Mouse (Mus musculus) ES-CJ7 (cell line): ENCODE results near the gene B4galnt1.

ENCODE experiments used
- DNase-seq: peaks from one replicate; pipeline ENCODE4 v3.0.0; 2011; ENCODE audit warnings: low read depth, low spot score

B4galnt1 gene

DNA sequence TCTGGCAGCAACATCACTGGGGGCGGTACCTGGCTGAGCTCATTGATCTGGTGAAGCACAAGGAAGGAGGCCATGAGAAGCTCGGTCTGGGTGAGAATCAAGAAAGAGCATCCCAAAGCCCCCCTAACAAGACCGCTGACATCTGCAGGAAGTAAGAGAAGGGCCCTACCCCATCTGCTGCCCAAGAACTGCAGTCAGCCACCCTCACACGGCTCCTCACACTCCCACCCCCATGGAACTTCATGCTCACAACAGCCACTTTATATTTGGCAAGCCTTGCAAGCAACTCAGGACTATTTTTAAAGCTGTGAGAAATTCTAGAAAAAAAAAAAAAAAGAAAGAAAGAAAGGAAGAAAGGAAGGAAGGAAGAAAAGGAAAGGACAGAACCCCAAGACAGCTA lies 43.9 kb downstream of the B4galnt1 start:
- DNase-seq = no peak

DNA sequence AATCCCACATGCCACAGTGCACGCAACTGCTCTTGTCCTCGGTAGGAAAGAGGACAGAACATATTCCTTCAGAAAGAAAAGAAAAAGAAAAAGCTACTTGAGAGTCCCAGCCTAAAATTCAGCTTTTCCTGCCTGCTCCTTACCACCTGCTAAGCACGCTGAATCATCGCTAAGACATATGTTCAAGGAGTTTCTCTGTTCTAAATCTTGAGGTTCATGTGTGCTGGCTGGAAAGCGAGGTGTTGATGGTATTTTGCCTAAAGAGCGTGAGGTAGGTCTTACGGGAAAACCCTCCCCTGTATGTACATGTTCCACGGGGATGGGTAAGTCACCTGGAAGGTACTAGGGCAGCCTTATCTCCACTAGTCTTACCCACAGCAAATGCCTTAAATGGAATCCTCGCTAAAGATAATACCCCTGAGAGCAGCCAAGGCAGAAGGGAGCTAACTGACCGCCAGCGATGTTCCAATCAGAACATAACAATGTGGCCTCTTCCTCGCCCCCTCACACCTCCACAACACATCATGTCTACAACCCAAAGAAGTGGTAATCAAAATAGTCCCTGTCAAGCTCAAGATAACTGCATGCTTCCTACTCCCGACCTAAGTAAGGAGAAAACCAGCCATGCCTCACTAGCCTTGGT lies 45.0 kb downstream of the B4galnt1 start:
- no peak for DNase-seq

GRCm38 (mm10) chr10:127210961-127211405 lies 46.0 kb downstream of the B4galnt1 start:
- DNase-seq = no peak

DNA sequence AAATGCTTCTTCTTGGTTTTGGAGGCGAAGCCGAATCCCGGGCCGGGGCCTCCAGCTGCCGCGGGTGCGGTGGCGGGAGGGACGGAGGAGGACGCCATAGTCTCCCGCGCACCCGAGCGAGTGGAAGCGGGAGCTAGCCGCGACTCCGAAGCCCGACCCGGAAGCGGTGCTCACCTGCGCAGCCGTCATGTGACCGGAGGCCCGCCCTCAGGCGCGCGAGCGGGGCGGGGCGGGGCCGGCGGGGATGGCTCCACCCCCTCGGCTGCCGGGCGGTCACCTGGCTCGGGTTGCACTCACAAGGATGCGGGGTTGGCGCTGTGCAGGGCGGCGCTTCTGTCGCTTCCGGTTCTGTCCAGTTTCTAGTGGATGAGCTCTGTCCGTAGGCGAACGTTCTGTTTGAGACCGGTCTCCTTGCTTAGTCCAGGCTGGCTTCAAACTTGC lies 46.4 kb downstream of the B4galnt1 start, which contains the start of gene Pip4k2c:
Gene Pip4k2c (minus strand): TSS at position 172 of the 441 bp plus-strand sequence.
- DNase-seq = peak; percentile 94

DNA sequence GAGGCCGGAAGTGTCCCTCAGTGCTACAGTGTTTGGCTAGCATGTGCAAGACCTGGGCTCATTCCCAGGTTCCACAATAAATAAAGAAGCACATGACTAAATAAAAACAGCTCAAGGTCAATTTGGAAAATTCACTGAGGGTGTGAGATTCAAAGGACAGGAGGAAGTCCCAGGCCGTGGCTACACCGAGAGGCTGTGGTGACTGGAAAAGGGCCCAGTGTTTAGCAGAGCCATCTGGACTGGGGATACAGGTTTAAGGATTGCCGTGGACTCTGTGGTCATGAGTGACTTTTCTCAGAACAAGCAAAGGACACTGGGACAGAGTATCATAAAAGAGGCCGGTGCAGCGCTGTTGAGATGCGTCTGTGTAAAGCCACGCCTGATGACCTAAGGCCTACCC lies 48.2 kb downstream of the B4galnt1 start:
- no peak for DNase-seq

DNA sequence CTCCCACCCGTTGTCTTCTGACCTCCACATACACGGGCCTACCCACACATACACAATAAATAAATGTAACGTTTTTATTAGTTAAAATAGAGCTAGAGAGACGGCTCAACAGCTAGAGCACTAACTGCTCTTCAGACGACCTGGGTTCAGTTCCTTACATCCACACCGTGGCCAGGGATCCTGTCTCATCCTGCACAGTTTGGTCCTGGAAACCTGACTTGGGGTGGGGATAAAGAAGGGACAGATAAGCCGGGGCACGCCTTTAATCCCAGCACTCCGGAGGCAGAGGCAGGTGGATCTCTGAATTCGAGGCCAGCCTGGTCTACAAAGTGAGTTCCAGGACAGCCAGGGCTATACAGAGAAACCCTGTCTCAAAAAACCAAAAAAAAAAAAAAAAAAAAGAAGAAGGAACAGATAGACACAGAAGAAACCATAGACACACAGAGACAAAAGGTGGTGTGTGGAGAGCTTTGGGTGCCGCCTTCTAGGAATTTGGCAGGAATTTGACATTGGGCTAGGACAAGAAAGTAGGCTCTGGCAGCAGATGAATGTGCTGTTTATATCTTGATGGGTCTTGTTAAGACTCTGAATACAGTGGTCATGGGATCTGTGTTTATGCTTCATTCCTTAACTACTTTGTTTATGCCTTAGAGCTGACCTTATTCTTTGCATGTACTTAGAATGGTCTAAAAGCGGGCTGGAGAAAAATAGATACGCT lies 48.8 kb downstream of the B4galnt1 start:
- DNase-seq = peak; percentile 63

- DNase-seq = no peak
Observed at GRCm38 (mm10) chr10:127214422-127214803, 49.4 kb downstream of the B4galnt1 start.

- DNase-seq = no peak
Observed at GRCm38 (mm10) chr10:127216456-127216855, 51.4 kb downstream of the B4galnt1 start.

- DNase-seq = no peak
Observed at GRCm38 (mm10) chr10:127217177-127217576, 52.2 kb downstream of the B4galnt1 start.

DNA sequence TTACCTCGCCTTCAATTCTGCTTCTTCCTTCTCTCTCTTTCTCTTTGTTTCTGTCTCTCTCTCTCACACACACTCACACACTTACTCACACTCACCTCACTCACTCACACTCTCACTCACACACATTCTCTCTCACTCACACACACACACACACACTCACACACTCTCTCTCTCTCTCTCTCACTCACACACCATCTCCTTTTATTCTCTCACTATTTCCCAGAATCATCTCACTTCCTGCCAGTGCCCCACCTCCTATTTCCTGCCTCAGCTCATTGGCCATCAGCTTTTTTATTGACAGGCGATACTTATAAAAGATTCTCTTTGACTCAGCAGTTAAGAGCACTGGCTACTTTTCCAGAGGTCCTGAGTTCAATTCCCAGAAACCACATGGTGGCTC lies 53.3 kb downstream of the B4galnt1 start:
- no peak for DNase-seq
